Mouse (Mus musculus): Measurements from ENCODE around the gene Atp8b3.

- 0 out of 2 replicates have a peak, but pooled peaks have one; percentile 1 for TF ChIP-seq CTCF (IDR thresholded peaks at IDR 0.05; ENCODE audit: control insufficient read depth, insufficient read depth, insufficient replicate concordance, low read depth, low read length)
- no peak for TF ChIP-seq POLR2A (IDR thresholded peaks at IDR 0.05; ENCODE audit: control insufficient read depth, low read depth, low read length)
Measured at GRCm38 (mm10) chr10:80545590-80545989, 6.7 kb upstream of the Atp8b3 start.

Measured in testis, adult 2 months (tissue).